Mouse (Mus musculus): ENCODE measurements around the gene Ube2z.

The Ube2z gene

GRCm38 (mm10) chr11:96006852-96007515 is 58.2 kb downstream of the Ube2z start:
- peak; percentile 90 for DNase-seq (ENCODE audit: low spot score)

- DNase-seq (ENCODE audit: low spot score), result no peak
Observed at GRCm38 (mm10) chr11:96006367-96006851, 58.8 kb downstream of the Ube2z start.

- peak; percentile 88 for DNase-seq (ENCODE audit: low spot score)
Observed at GRCm38 (mm10) chr11:96005403-96006271, 59.6 kb downstream of the Ube2z start, which contains the start of gene Igf2bp1. Gene Igf2bp1 (minus strand): TSS chr11:96005940.

- DNase-seq (ENCODE audit: low spot score), result peak; percentile 58
Observed at GRCm38 (mm10) chr11:96004793-96005402, 60.3 kb downstream of the Ube2z start.

- DNase-seq (ENCODE audit: low spot score), result peak; percentile 40
Observed at GRCm38 (mm10) chr11:96003969-96004792, 61.0 kb downstream of the Ube2z start.

- no peak for DNase-seq (ENCODE audit: low spot score)
Observed at GRCm38 (mm10) chr11:96003100-96003900, 61.9 kb downstream of the Ube2z start.

Data from yolk sac, embryonic 10.5 days (tissue).